Mouse (Mus musculus) megakaryocyte, embryonic 14.5 days (primary cell): ENCODE results near the gene A530032D15Rik.
"Not testable (repeated sequence)": the region's sequence is repeated elsewhere in the genome, so short reads cannot be mapped to it uniquely, and the experiment has no call there.

ENCODE experiments used
- FLI1 ChIP-seq: IDR thresholded peaks from 2 replicates; pipeline ENCODE4 v1.6.1; 2012; ENCODE audit warnings: low read length, inconsistent platforms, mixed read lengths
- GATA1 ChIP-seq: IDR thresholded peaks from 3 replicates; pipeline ENCODE4 v1.6.1; 2012; ENCODE audit warnings: mixed read lengths, low read length, inconsistent platforms, borderline replicate concordance

DNA sequence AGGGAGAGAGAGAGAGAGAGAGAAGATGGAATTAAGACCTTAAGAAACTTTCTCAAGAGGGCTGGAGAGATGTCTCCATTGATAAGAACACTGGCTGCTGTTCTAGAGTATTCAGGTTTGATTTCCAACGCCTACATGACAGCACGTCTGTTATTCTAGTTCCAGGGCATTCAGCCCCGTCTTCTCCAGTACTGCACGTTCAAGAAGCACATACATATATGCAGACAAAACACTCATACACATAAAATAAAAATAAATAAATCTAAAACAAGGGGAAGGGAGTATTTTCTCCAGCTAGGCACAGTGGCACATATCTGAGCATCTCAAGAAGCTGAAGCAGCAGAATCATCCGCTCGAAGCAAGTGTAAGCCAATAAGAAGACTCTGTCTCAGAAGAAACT lies 73.9 kb downstream of the A530032D15Rik start:
- not testable (repeated sequence) for TF ChIP-seq GATA1, FLI1
